Mouse (Mus musculus) layer of hippocampus, adult 11-12 months (tissue): Measurements from ENCODE around the gene Lyl1.
"Not testable (repeated sequence)": the region's sequence is repeated elsewhere in the genome, so short reads cannot be mapped to it uniquely, and the experiment has no call there.

Experiments used
- DNase-seq: peaks from one replicate; pipeline ENCODE4 v3.0.0; 2022; ENCODE audit warnings: low spot score

Gene Lyl1

DNA sequence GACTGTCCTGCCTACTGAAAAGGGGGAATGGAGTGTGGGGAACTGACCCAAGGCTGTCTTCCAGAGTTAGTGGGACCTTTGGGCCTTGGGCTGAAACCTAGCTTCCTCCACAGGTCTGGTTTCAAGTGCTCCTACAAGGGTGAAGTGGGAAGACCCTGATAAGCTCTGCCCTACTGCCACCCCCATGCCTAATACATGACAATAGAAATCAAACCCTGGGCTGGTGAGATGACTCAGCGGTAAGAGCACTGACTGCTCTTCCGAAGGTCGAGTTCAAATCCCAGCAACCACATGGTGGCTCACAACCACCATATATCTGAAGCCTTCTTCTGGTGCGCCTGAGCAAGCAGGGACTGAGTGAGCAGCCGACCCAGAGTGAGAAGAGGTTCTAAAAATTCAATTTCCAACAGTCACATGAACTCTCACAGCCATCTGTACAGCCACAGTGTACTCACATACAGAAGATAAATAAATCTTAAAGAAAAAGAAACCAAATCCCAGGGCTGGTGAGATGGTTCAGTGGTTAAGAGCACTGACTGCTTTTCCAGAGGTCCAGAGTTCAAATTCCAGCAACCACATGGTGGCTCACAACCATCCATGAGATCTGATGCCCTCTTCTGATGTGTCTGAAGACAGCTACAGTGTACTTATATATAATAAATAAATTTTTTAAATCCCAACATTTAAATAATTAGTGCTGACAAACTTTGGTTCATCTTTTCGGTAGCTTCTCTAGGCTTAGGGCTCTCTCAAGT is 32.3 kb upstream of the Lyl1 start:
- no peak for DNase-seq

DNA sequence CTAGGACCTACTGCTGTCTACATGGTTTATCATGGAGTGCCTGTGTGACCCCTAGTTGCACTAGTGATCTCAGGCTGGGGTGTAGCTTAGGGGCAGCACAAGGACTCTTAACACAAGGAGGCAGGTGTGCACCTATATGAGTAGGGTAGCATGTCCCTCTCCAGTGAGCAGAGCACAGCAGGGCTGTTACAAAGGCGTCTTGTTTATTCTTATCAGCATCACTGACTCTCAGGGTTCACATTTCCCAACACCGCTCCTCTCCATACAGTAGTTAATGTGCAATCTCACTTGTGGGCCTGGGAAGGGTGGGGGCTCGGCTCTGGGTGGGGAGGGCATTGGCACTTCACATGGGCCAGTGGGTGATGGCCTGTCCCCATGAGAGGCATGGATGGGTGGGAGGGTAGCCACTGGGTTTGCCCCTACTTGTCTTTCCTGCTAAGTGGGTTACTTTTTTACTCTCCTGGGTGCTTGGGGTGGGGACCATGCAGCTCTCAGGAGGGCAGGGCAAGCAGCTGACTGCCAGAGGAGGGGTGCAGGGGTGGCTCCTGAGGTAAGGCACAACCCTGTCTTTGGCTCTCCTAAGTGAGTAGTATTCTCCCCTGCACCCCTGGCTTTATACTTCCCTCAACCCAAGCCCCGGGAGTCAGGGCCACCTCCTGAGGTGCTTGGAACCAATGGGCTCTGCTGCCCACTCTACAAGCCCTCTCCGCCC is 30.8 kb upstream of the Lyl1 start:
- not testable (repeated sequence) for DNase-seq

DNA sequence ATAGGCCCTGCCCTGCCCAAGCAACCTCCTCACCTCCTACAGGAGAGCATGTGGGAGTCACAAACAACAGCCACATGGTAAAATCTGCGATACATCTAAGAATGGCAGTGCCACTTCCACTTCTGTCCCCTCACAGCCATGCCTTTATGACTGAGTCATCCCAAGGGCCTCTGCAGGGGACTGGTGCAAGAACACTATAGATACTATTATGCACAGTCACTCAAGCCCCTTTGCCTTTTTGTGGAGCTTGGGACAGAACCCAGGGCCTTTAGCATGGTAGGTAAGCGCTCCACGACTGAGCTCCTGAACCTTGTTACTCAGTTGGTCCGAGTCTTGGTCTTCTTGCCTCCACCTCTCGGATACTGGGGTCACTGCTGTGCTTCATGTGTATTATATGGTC is 24.0 kb upstream of the Lyl1 start:
- no peak for DNase-seq

DNA sequence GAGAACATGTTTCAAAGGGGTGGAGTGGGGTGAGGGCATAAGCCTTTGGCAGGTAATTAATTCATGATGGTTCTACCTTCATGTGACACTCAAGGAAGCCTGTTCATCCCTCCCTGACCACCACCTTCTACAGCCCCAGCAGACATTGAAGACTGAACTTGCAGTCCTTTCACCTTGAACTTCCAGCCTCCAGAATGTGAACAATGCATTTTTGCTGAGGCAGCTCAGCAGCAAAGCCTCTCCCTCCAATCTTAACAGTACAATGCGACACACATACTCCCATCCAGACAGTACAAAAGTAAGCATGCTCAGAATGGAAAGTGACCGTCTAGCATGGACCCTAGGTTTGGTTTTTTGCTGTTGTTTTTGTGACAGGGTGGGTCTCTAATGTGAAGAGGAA is 19.8 kb upstream of the Lyl1 start:
- DNase-seq = no peak

DNA sequence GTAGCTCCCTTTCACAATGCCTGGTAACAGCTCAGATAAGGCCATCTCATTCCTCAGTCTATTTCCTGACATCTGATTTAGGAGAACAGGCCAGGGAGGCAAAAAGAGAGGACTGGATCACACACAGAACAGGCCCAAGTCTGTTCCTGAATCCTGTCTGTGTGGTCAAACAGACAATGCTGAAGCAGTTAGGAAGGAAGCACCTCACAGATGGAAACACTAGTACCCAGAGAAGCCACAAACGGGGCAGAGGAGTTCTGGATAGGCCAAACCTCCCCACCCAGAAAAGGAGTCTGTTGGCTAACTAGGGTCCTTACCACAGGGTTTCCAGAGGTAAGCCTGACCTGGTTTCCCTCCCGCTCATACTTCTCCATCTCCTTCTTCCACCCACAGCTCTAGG is 19.0 kb upstream of the Lyl1 start:
- DNase-seq = no peak

DNA sequence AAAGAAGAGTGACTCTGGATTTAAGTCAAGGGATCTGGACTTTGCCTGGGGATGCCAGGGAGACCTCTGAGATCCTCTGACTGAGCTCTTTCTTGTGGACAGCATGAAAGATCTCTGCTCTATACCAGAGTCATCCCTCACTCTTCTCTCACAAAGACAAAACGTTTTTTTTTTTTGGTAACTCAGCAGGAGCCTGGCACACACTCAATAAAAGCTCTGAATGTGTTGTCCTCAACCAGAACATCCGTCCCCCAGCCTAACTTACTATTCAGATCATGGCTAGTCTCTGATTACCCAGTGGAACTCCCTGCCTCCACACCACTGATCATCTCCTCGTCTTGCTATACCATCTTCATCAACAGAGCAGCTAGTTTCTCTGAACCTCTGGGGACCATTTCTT is 16.7 kb upstream of the Lyl1 start:
- DNase-seq = no peak

DNA sequence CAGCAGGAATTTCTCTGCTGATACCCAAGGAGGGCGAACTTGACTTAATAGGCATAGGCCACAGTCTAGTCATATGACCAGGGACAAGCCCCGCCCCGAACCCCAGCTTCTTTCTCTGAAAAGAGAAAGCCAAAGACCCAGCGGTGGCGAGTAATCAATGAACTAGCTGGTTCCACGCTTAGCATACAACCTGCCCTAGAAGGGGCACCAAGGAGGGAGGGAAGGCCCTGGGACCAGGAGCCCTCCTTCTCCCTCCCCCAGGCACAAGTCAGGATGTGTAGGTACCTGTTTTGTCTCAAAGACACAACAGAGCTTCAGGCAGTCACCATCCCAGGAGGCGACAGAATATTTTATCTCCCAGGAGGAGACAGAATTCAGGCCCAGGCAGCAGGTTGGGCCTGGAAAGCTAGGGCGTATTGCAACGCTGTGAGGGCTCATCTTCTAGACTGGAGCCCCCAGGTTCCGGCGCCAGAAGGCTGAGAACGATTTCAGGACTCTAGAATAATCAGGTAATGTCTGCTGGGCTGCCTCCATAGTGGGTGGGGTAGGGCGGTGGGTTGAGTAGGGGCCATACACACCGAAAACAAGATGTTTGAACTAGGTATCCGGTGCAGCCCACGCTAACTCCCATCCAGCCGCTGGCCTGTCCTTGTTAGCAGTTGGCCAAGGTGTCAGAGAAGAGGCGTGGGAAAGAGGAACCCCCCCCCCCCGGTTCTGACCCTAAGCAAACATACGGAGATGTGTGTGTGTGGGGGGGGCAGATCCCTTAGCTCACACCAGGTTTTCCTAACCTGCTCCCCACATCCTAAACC is 14.9 kb upstream of the Lyl1 start, which contains the start of gene Trmt1:
Gene Trmt1 (plus strand): TSS at position 117 of the 812 bp plus-strand sequence.
- no peak for DNase-seq

DNA sequence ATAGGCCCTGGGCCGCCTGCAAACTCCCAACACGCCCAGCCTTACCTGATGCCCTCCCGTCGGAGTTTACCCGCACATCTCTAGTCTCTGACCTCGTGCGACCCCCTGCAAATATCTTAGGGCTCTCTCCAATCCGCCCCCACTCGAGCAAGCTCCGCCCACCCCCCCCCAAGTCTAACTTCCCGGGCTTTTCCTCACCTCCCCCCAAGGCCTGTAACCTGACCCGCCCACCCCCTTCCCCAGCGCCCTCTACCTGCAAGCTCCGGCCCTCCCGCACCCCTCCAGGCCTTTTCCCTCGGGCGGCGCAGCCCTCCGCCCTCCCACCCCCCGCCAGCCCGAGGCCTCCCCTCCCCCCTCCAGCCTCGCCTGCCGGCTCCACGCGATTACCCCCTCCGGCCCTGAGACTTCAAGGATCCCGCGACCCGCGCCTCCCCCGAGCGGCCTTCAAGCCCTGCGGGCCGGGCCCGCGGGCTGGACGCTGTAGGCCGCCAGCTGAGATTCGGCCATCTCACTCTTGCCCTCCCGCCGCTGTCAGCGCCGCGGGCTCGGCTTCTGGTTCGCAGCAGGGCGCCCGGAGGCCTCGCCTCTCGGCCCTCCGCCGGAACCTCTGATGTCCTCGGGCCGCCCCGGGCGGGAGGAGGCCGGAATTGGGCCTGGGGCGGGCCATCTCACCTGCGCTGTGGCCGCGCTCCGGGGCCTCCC is 14.1 kb upstream of the Lyl1 start:
- DNase-seq = no peak

DNA sequence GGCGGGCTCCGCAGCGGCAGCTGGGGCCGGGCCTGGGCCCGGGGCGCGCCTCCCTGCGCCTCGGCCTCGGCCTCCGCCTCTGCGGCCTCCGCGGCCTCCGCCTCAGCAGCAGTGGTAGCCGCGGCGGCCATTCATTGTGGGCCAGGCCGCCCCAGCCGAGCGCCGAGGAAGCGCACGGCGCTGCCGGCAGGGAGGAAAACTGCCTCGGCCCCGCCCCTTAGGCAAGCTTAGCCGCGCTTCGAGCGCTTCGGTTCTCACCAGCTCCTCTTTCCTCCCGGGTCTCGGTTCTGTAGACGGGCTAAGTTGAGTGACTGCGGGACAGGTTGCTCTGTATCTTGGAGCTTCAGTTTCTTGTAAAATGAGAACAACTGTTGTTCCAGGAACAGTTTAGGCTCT is 13.6 kb upstream of the Lyl1 start, which contains the start of gene Nacc1:
Gene Nacc1 (minus strand): TSS at position 158 of the 396 bp plus-strand sequence.
- peak; percentile 83 for DNase-seq

DNA sequence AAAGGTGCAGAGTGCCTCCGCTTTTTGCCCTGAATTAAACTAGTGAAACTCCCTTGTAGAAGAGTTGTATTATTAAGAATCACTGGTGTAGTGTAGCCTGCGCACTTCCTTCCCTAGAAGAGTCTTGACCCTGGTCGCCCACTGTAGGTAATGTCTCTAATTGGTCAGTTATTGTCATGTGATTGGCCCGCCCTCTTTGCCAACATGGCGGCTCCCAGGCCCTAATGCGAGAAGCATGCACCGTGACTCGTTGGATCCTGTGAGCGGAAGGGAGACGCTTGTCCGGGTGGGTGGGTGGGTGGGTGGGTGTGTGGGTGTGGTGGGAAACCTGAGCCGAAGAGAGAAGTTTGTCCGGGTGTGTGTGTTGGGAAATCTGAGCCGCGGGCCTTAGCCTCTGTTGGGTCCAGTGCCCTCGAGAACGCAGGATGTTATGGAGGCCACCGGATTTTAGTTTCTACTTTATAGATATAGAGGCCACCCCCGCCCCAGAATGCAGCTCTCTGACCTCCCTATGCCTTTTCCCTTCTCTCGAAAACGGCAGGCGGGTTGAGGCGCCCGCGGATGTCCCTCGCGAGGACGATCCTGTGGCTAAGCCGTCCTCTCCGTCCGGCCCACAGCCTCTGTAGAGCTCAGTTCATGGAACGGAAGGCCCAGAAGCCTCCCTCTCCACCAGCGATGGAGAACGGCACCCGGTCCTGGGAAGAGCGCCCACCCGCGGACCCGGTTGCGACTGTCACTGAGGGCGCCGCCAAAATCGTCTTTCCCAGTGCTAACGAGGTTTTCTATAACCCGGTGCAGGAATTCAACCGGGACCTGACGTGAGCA is 12.0 kb upstream of the Lyl1 start:
- peak; percentile 93 for DNase-seq

DNA sequence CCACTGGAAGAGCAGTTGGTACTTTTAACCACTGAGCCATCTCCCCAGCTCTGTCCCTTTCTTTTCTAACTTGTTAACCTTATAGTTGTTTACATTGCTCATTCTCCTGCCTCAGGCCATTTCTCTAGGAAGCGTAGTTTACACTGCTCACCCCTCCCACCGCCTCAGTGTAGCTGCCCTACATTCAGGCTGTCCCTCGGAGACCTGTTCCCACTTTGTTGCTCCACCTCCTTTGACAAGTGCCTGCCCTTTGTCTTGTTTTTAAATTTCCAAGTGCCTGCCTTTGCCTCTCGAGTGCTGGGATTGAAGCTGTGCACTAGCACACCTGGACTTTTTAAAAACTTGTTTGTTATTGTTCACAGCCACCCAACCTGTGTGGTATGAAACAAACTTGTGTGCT is 7.9 kb upstream of the Lyl1 start:
- no peak for DNase-seq

DNA sequence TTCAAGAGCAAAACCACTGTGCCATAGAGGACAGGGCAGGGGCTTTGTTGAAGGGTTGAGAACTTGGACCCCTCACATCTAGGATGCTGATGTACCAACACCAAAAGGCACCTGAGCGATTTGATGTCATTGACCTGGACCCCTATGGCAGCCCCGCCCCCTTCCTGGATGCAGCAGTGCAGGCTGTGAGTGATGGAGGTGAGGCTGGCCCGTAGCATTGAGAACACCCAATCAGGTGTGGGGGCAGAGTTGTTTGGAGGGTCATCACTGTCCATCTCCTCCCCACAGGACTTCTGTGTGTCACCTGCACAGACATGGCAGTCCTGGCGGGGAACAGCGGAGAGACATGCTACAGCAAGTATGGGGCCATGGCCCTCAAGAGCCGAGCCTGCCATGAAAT is 6.1 kb upstream of the Lyl1 start:
- DNase-seq = no peak

DNA sequence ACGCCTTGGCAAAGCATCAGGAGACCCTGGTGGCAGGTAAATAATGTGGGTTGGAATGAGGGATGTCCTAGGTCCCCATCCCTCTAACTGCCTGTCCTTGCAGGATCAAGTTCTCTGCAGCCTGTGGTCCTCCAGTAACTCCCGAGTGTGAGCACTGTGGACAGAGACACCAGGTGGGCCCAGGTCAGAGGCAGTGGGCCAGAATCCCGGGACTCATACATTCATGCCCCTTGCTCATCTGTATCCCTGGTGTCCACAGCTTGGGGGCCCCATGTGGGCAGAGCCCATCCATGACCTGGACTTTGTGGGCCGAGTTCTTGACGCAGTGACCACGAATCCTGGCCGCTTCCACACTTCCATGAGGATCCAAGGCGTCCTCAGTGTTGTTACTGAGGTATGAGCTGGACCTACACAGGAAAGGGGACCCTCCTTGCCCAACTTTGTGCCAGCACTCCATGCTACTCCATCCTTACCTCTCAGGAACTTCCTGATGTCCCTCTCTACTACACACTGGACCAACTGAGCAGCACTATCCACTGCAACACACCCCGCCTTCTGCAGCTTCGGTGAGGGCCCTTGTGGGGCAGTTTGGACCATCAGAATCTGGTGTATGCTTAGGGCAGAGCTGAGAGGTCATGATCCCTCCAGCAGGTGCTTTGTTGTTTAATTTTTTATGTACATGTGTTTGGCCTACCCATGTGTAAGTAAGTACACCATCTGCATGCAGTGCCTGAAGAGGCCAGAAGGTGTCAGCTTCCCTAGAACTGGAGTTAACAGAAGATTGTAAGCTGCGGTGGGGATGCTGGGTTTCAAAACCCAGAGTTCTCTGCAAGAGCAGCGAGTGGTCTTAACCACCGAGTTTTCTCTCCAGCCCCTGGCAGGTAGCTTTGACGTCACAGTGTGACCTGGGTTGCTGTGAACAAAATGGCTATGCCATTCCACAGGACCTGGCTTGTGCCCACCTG is 3.8 kb upstream of the Lyl1 start:
- peak; percentile 70 for DNase-seq

DNA sequence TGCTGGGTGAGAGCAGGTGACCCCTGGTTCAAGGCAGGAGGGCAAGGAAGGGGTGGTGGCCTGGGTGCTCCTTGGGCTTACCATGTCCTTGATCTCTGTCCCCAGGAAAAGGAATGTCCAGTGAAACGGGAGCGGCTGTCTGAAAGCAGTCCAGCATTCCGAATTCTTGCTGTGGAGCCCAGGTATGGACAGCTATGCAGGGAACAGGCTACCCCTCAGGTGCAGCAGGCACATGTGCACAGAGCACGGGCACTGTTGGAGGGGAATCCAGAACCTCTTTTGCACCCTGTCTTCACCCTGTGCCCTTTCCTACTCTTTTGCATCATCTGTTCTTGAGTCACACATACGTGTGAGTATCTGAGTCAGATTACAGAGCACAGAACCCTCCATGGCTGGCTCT is 3.0 kb upstream of the Lyl1 start:
- no peak for DNase-seq

DNA sequence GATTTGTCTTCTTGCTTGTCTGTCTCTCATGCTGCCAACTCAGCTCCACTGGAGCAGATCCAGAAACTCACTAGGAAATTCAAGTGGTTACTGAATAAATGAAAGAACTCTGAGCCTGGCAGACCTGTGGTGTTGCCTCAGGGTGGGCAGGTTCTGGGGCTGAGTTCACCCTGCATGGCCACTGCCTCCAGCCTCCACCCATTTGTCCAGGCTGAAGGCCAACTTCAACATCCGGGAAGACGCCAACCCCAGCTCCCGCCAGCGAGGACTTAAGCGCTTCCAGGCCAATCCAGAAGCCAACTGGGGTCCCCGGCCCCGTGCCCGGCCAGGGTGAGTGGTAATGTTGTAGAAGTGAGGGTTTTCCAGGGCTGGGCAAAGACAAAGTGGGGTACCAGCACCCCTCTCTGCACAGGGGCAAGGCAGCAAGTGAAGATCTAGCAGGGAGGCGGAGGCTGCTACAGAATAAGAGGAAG is 2.3 kb upstream of the Lyl1 start:
- no peak for DNase-seq

DNA sequence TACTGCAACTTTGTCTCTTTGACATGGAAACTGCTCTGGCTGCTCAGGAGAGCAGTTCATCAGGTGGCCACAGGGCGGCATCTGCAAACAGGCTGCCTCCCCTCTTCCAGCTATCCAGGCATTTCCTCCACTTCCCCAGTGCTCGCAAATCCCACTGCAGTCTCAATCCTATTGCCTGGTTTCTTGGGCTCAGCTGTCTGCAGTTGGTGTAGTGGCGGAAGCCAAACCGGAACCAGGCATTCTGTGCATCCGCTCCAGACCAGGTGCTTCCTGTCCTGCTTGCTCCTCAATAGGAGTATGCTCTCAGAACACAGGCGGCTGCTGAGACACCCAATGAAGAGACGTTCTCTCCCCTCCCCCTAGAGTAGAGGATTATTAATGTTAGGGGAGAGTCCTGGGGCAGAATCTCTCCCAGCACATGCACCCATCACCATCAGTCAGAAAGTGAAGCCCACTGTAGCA is 1.4 kb upstream of the Lyl1 start:
- peak; percentile 77 for DNase-seq

DNA sequence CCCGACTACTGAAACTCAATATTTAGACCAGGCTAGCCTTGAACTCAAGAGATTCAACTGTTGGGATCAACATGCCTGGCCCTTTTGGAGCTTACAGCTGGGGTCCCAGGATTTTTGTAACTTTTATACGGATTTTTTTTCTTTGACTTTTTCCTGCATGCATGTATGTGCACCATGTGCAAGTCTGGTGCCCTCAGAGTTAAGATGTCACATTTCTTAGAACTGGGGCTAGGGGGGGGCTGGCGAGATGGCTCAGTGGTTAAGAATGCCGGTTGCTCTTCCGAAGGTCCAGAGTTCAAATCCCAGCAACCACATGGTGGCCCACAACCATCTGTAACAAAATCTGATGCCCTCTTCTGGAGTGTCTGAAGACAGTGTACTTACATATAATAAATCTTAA is 731 bp upstream of the Lyl1 start:
- DNase-seq = no peak

DNA sequence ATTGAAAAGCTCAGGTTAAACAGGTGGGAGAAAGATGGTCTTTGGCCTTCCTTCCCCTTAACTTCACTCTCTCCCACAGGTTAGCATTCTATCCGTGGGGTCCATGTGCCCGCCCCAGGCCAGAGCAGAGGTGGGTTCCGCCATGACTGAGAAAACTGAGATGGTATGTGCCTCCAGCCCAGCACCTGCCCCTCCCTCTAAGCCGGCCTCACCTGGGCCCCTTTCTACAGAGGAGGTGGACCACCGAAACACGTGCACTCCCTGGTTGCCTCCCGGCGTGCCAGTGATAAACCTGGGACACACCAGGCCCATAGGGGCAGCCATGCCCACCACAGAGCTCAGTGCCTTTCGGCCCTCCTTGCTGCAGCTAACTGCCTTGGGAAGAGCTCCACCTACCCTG is 1.3 kb downstream of the Lyl1 start:
- DNase-seq = no peak

DNA sequence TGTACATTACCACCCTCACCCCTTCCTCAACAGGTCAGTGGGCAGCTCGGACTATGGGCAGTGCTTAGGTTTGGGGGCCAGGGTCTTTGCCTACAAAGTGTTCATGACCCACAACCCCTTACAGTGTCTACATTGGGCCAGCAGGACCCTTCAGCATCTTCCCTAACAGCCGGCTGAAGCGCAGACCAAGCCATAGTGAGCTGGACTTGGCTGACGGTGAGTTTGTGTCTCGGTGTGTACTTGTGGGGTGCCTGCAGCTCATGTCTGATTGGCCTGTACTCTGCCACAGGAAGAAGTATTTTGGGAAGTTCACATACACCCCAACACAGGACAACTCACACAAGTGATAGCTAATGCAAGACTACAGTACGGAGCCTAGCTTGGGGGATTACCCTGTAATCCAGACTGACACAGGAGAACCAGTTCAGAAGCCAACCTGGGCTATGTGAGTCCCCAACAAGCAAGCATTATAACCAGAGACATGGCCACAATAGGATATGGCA is 1.8 kb downstream of the Lyl1 start:
- no peak for DNase-seq
